Comparison of ENCODE assay signal across 13 mouse cellular contexts in genomic region chr2:170947236-170947635, GRCm38 (mm10).
A peak's percentile ranks its signal among the peaks of the same experiment; 100 is the strongest.
DNase-seq lines count a peak whose midpoint lies in the region.
"Had no signal": no experiment of that assay in that cellular context is flagged by ENCODE, and none has a peak within 500 bp of the region (broad histone marks: within the 10 kb centered on the region; RNA-seq: fewer than 3 reads in every experiment).

No protein-coding gene starts in this region.

- DNase-seq in adrenal gland, adult (ENCODE audit: inconsistent age in 2 of 2, low spot score in 1 of 2) = peak; percentile 41 to 80
- DNase-seq in adrenal gland, postnatal 25 days = no peak
- peak; percentile 54 for DNase-seq in adrenal gland, adult 8-10 months
- DNase-seq in adrenal gland, adult 18-20 months (ENCODE audit: low spot score in 2 of 2) = no peak
- peak; percentile 24 for DNase-seq in adrenal gland, postnatal 10 days
- peak; percentile 40 to 42 for DNase-seq in adrenal gland, postnatal 36 days
- DNase-seq in layer of hippocampus, postnatal 36 days = no peak
- DNase-seq: B cell, adult 2 months; cerebellum, adult 11-12 months; cerebellum, adult 2 months; cerebellum, adult 9-10 months; cerebellum, postnatal 10 days; cerebellum, postnatal 25 days had no signal

Comparison
In these comparisons a context has a peak if more than half of its experiments do, and no peak if none do; other contexts are left out.
1. DNase-seq: peak in adrenal gland, adult (2 of 2), adrenal gland, adult 8-10 months (single experiment), adrenal gland, postnatal 10 days (single experiment) and adrenal gland, postnatal 36 days (2 of 2); none in adrenal gland, postnatal 25 days (single experiment), adrenal gland, adult 18-20 months (0 of 2) and layer of hippocampus, postnatal 36 days (0 of 2).